ENCODE assay signal across 8 mouse cellular contexts in the genomic region with DNA sequence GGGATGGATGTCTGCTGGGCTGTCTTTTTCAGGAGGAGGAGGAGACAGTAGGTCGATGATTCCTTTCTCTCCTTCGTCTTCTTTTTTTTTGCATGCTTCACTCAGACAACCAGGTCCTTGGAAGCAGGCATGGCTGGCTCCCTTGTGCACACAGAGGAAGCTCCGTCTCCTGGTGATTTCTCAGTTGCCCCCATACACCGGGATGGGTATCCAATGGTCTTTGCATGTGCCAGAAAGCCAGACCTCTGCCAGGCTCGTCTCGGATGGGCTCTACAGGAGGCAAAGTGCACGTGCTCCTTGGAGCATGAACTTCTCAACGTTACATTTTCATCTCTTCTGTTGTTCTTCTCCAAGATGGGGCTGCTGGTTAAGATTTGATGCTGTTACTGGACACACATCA.
DNase-seq lines count a peak whose midpoint lies in the region; ATAC-seq and TF ChIP-seq lines count a peak whose summit lies in the region.

No protein-coding gene starts in this region.

- 28% methylated on average over 8 of the region's 8 CpGs for WGBS in lung, embryonic 16.5 days
- WGBS in olfactory bulb, adult 2 months: 18% methylated on average over 8 of the region's 8 CpGs

- no peak overlapping the region for H3K27ac ChIP-seq in lung, embryonic 16.5 days (ENCODE audit: low read length)
- peak overlapping the region; percentile 85 for H3K27ac ChIP-seq in olfactory bulb, adult 2 months (ENCODE audit: insufficient read depth, low read depth, low read length)

- peaks cover 6% of the 10 kb centered on the region for H3K4me1 ChIP-seq in lung, embryonic 16.5 days (replicated peaks; ENCODE audit: control insufficient read depth, insufficient read depth, low read length)
- H3K4me1 ChIP-seq in olfactory bulb, adult 2 months (ENCODE audit: control insufficient read depth, insufficient read depth, low read length): peaks cover 20% of the 10 kb centered on the region

- peak; percentile 4 for DNase-seq in embryo, embryonic 11 days
- no peak for DNase-seq in embryo, embryonic 9.5 days (ENCODE audit: extremely low spot score)
- DNase-seq in lung, postnatal 25 days (ENCODE audit: low spot score): no peak
- DNase-seq in kidney, postnatal 14 days: peak; percentile 6
- DNase-seq in frontal cortex, adult 2 months (ENCODE audit: extremely low spot score in 1 of 2, low spot score in 1 of 2): no peak

- H3K9me3 ChIP-seq in lung, embryonic 16.5 days (ENCODE audit: control insufficient read depth, low read length): no peaks in the 10 kb centered on the region

- ATAC-seq in lung, embryonic 16.5 days (ENCODE audit: low read depth): no peak
- ATAC-seq in megakaryocyte, adult 5-6 weeks (ENCODE audit: poor library complexity, severe bottlenecking): no peak

- TF ChIP-seq POLR2A in olfactory bulb, adult 2 months (IDR thresholded peaks at IDR 0.05; ENCODE audit: insufficient read depth, low read depth, low read length): no peak

- H3K4me2 ChIP-seq in lung, embryonic 16.5 days (ENCODE audit: low read depth, low read length): peak overlapping the region; percentile 37

- no peak for TF ChIP-seq CTCF in olfactory bulb, adult 2 months (IDR thresholded peaks at IDR 0.05; ENCODE audit: insufficient read depth, low read depth, low read length)

- H3K27me3 ChIP-seq in lung, embryonic 16.5 days (ENCODE audit: control insufficient read depth, insufficient read depth, low read depth, low read length): no peaks in the 10 kb centered on the region

- no peak overlapping the region for H3K4me3 ChIP-seq in lung, embryonic 16.5 days (ENCODE audit: low read length)
- no peak overlapping the region for H3K4me3 ChIP-seq in olfactory bulb, adult 2 months (ENCODE audit: insufficient read depth, low read depth, low read length)

- H3K9ac ChIP-seq in lung, embryonic 16.5 days (ENCODE audit: low read length): no peak overlapping the region

- no peaks in the 10 kb centered on the region for H3K36me3 ChIP-seq in lung, embryonic 16.5 days (ENCODE audit: control insufficient read depth, insufficient read depth, low read length)

Comparison
In these comparisons a context has a peak if more than half of its experiments do, and no peak if none do; other contexts are left out.
1. DNase-seq: peak in embryo, embryonic 11 days (single experiment) and kidney, postnatal 14 days (single experiment); none in embryo, embryonic 9.5 days (single experiment), lung, postnatal 25 days (single experiment) and frontal cortex, adult 2 months (0 of 2).